Mouse (Mus musculus): ENCODE measurements around the gene Slc38a6.

Gene Slc38a6

GRCm38 (mm10) chr12:73317706-73318686, 31.4 kb downstream of the Slc38a6 start:
- in situ Hi-C loops (cut with MboI; ENCODE audit: low sequenced_read_pairs) = no loop called here

GRCm38 (mm10) chr12:73324180-73324586, 37.6 kb downstream of the Slc38a6 start:
- in situ Hi-C loops (cut with MboI; ENCODE audit: low sequenced_read_pairs) = no loop called here

- in situ Hi-C loops (cut with MboI; ENCODE audit: low sequenced_read_pairs) = no loop called here
Observed at GRCm38 (mm10) chr12:73324742-73325141, 38.2 kb downstream of the Slc38a6 start.

- in situ Hi-C loops (cut with MboI; ENCODE audit: low sequenced_read_pairs) = no loop called here
Observed at GRCm38 (mm10) chr12:73325181-73325580, 38.6 kb downstream of the Slc38a6 start.

GRCm38 (mm10) chr12:73325617-73326016, 39.0 kb downstream of the Slc38a6 start:
- in situ Hi-C loops (cut with MboI; ENCODE audit: low sequenced_read_pairs) = no loop called here

- in situ Hi-C loops (cut with MboI; ENCODE audit: low sequenced_read_pairs) = no loop called here
Observed at GRCm38 (mm10) chr12:73327381-73327780, 40.8 kb downstream of the Slc38a6 start.

- in situ Hi-C loops (cut with MboI; ENCODE audit: low sequenced_read_pairs) = no loop called here
Observed at GRCm38 (mm10) chr12:73328448-73329167, 42.0 kb downstream of the Slc38a6 start.

GRCm38 (mm10) chr12:73330236-73330635, 43.7 kb downstream of the Slc38a6 start:
- in situ Hi-C loops (cut with MboI; ENCODE audit: low sequenced_read_pairs) = no loop called here

- in situ Hi-C loops (cut with MboI; ENCODE audit: low sequenced_read_pairs) = no loop called here
Observed at GRCm38 (mm10) chr12:73332701-73333100, 46.1 kb downstream of the Slc38a6 start.

GRCm38 (mm10) chr12:73334051-73334551, 47.5 kb downstream of the Slc38a6 start:
- in situ Hi-C loops (cut with MboI; ENCODE audit: low sequenced_read_pairs) = no loop called here

GRCm38 (mm10) chr12:73337127-73337526, 50.5 kb downstream of the Slc38a6 start:
- in situ Hi-C loops (cut with MboI; ENCODE audit: low sequenced_read_pairs) = no loop called here

- in situ Hi-C loops (cut with MboI; ENCODE audit: low sequenced_read_pairs) = no loop called here
Observed at GRCm38 (mm10) chr12:73340642-73341293, 54.2 kb downstream of the Slc38a6 start.

- in situ Hi-C loops (cut with MboI; ENCODE audit: low sequenced_read_pairs) = no loop called here
Observed at GRCm38 (mm10) chr12:73341703-73342663, 55.4 kb downstream of the Slc38a6 start.

GRCm38 (mm10) chr12:73344300-73344699, 57.7 kb downstream of the Slc38a6 start:
- in situ Hi-C loops (cut with MboI; ENCODE audit: low sequenced_read_pairs) = no loop called here

GRCm38 (mm10) chr12:73345157-73345556, 58.6 kb downstream of the Slc38a6 start:
- in situ Hi-C loops (cut with MboI; ENCODE audit: low sequenced_read_pairs) = no loop called here

- in situ Hi-C loops (cut with MboI; ENCODE audit: low sequenced_read_pairs) = no loop called here
Observed at GRCm38 (mm10) chr12:73347202-73347601, 60.6 kb downstream of the Slc38a6 start.

GRCm38 (mm10) chr12:73350466-73350865, 63.9 kb downstream of the Slc38a6 start:
- in situ Hi-C loops (cut with MboI; ENCODE audit: low sequenced_read_pairs) = no loop called here

GRCm38 (mm10) chr12:73350982-73351381, 64.4 kb downstream of the Slc38a6 start:
- in situ Hi-C loops (cut with MboI; ENCODE audit: low sequenced_read_pairs) = no loop called here

GRCm38 (mm10) chr12:73351746-73352145, 65.2 kb downstream of the Slc38a6 start:
- in situ Hi-C loops (cut with MboI; ENCODE audit: low sequenced_read_pairs) = no loop called here

GRCm38 (mm10) chr12:73353362-73353761, 66.8 kb downstream of the Slc38a6 start:
- in situ Hi-C loops (cut with MboI; ENCODE audit: low sequenced_read_pairs) = no loop called here

All from CH12F3 (cell line).